Mouse (Mus musculus) kidney, postnatal 14 days (tissue): ENCODE measurements at regions not wholly inside any gene's neighbourhood (a gene's known extent, or its start where the extent isn't known, plus 50 kb on each side); places are given as distances from the start of the nearest gene placed in this dataset.
A peak's percentile ranks its signal among the peaks of the same experiment; 100 is the strongest.

Source experiments
- DNase-seq: peaks from one replicate; pipeline ENCODE4 v3.0.0; 2022; ENCODE audit warnings: mixed read lengths

DNA sequence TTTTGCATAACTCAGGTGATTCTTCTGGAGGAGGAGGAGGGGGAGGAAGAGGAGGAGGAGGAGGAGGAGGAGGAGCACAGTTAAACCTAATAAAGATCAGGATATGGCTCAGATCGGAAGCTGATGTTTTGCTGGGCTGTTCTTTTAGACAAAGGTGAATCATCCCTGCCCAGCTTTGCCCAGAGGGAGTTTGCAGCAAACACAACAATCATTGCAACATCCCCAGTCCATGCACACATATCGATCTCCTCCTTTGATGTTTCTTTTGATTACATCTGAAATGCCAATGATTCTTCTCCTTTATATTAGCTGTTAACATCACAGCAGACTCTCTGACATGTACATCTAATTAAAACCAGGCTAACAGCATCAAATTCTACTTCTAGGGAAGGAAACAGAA lies 156.9 kb downstream of the Dad1 start:
- DNase-seq, result no peak

- no peak for DNase-seq
Measured at GRCm38 (mm10) chr14:54092444-54092843, 161.5 kb downstream of the Dad1 start.

- DNase-seq, result no peak
Measured at GRCm38 (mm10) chr14:54086660-54087059, 167.2 kb downstream of the Dad1 start.

DNA sequence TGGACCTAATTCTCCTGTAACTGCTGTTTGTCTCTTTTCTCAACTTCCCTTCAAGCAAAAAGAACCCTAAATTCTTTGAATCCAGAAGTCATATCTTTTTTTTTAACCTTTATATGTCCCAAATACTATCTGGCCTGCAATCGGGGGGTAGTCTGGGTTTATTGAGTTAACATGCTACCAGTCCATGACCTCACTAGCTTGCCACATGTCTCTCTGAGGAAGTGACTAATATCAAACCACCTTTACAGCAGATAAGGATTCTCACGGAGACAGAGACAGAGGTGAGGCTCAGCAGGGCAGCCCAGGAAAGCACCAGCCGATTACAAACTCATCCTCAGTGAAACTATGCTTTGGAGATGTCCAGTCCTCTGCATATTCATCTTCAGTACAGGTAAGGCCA lies 179.2 kb downstream of the Dad1 start:
- no peak for DNase-seq

DNA sequence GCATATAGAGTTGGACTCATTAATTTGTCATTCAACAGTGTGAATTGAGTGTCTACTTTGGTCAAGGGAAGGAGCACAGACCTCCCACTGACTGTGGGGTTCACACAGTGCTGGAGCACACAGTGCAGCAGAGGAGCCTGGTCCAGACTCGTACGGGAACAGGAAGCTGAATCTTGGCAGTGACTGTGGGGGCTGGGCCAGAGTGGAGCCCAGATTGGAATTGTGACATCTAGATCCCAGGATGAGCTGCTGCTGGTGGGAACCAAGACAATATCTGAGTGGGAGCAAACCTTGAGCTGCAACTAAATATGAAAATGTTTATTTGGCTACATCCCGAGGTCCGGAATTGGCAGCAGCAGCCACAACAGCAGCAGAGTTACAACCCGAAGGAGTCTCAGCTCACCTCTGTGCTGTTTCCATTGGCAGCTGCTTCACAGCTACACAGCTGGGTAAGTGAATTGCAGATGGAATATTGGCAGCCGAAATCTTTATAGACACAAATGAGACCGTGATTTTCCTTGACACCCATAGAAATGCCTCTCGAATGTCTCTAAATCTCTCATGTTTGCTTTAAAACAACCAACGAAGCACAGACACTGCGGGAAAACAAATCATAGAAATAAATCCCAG lies 181.5 kb downstream of the Dad1 start:
- DNase-seq, result no peak

GRCm38 (mm10) chr14:54070240-54070639 lies 183.7 kb downstream of the Dad1 start:
- DNase-seq, result no peak

- DNase-seq, result no peak
Measured at GRCm38 (mm10) chr14:54068684-54069083, 185.2 kb downstream of the Dad1 start.

GRCm38 (mm10) chr14:54065466-54065865 lies 188.4 kb downstream of the Dad1 start:
- DNase-seq, result no peak

GRCm38 (mm10) chr14:54064541-54065402 lies 189.1 kb downstream of the Dad1 start:
- DNase-seq, result peak; percentile 71

DNA sequence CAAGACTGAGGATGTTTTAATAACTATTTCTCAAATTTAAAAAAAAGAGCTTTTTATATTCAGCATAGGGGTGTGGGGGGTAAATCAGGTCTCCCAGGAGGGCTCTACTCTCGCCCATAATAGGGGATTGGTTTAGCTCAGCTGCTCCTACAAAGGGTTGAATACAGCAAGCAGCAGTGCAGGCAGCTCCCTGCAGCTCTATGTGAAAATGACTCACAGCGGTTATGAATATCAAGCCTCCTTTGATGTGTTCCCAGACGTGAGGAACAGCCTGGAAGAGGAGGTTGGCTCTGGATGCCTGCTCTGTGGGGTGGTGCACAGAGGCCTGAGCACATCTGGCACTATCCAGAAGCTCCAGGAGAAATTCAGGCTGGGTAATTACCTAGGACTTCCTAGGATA lies 192.3 kb downstream of the Dad1 start:
- no peak for DNase-seq

DNA sequence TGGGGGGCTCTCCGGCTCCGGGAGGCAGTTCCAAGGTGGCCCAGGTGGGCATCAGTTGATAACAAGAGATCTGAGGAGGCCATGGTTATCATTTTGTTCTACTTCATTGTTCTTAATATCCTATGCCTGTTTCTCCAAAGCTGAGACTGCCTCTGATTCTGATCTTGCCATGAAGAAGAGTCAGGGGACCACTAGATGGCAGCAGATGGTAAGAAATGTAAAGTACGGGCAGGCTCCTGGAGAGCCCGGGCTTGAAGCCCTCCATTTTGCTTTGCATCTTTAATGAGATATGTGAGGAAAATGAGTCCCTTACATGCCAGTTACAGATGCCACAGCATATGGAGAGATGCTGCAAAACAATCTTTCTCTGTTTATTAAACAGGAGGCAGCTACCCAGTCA lies 194.1 kb downstream of the Dad1 start:
- peak; percentile 81 for DNase-seq

DNA sequence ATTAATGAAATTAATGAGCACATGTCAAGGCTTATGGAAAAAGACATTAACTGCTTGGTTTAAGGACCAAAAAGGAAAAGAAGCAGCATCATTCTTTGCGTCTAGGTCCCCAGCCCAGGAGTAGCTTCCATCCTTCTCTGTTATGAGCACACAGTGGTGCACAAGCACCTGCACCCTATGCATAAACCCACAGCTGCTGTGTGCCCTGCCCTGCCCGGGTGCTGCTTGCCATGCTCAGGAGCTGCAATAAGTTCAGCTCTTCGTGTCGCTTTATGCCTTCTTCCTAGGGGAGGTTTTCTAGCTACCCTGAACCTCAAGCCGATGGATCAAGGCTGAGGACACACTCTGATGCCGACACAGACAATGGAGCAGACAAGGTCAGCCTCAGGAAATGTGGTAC lies 194.8 kb downstream of the Dad1 start:
- DNase-seq, result no peak

- DNase-seq, result no peak
Measured at GRCm38 (mm10) chr14:54056691-54057090, 197.2 kb downstream of the Dad1 start.

DNA sequence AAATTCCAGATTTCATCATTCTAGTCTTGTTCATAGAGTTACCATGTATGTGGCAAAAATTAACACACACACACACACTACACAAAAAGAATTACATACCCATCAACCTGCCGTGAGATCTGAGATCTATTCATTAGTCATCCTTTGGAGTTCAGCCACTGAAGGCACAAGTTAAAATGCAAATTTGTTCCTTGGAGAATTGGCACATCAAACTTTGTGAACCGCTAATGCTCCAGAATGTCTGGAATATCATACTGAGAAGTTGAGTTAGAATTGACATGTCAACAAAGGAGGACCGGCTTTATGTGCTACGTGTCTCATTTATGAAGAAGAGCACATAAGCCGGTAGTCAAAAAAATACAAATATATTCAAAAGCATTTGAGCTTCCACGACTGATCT lies 198.5 kb downstream of the Dad1 start:
- DNase-seq, result no peak

DNA sequence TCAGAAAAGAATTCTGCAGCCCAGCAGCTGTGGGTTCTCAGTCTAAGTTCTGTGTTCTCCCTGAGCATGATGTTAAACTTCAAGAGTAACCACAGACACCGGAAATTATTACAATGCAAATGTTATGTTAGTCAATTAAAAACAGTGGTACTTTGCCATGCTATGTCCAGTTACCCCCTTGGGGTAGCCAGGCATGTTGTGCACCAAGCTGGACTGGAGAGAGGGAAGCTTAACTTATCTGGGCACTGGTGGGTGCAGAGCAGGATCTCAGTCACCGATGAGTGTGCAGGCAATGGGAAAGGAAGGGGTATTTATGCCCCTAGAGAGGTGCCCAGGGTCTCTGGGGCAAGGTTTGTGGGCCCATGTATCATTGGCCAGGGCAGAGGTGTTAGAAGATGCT lies 211.6 kb downstream of the Dad1 start:
- no peak for DNase-seq

GRCm38 (mm10) chr14:54040644-54041043 lies 213.3 kb downstream of the Dad1 start:
- no peak for DNase-seq

GRCm38 (mm10) chr14:54034516-54034915 lies 219.4 kb downstream of the Dad1 start:
- DNase-seq, result no peak

DNA sequence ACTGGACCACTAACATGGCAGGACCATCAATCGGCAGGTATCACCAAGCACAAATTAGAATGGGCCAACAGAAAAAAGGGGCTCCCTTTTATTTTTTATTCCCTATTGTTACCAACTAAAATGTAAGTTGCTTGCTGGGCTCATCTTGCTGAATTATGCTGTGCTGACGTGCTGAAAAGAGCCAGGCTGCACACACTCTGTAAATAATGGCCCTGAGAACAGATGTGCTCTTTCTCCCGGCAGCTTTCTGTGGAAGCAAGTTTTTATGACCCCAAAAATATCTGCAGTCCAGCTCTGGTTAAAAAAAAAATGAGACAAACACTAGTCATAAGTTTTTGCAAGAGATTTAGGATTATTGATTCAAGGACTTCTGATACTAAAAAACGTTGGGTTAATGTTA lies 230.4 kb downstream of the Dad1 start:
- DNase-seq, result peak; percentile 13

DNA sequence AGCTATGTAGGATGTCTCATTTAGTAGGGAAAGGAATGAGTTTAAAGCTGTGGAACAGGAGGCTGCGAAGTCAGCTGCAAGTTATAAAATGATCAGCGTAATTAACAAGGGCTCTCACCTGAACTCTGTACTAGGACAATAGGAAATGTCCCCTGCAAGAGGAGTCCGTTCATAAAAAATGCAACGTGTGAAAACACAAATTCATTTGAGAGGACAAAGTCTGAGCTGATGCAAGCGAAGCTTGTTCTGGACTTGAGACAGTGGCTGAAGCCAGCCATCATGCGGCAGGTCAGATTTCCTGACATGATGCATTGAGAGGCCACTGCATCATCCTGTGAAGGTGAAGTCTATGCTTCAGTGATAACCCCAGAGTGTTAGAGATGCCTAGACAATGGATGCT lies 232.5 kb downstream of the Dad1 start:
- peak; percentile 33 for DNase-seq

DNA sequence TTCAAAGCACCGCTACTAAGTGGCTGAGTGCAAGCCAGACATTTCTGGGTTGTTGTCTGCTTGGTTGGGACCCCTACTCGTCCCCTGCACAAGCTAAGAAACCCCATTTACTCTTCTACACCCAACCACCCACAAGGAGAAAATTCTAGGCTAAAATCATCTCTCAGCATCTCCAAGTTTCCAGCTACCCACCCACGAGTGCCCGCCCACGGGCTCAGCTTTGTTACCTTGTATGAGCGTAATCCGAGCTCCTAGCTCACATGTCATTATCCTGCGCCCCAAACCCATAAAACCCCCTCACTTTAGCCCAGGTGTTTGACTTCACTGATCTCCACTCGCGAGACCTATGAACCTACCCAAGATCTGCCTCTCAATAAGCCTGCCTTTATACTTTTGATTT lies 239.3 kb downstream of the Dad1 start:
- no peak for DNase-seq

- no peak for DNase-seq
Measured at GRCm38 (mm10) chr14:54002083-54002482, 251.8 kb downstream of the Dad1 start.

- no peak for DNase-seq
Measured at GRCm38 (mm10) chr14:54000527-54000926, 253.4 kb downstream of the Dad1 start.

DNA sequence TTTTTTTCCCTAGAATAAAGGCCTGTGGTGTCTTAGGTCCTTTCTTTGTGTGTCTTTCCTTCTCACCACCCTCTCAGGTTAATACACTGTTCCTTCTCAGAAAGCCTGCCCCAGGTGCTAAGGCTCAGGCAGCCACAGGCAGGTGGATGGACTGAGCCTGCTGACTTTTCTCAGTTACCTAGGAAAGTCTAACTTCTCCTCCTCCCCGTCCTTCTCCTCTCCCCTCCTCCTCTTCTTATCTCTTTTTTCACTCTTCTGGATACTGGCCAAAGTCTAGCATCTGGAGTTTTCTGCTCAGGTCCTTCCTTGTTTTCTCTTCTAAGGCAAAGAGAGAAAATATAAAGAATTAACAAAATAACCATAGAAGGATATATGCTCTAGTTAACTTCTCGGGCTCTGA lies 260.5 kb downstream of the Dad1 start:
- no peak for DNase-seq

GRCm38 (mm10) chr14:53992712-53993286 lies 261.1 kb downstream of the Dad1 start:
- DNase-seq, result no peak
